Mouse (Mus musculus) E14TG2a.4 (cell line): Measurements from ENCODE around the gene Krit1.

Experiments used
- CTCF ChIP-seq: conservative IDR thresholded peaks from 2 replicates; pipeline ENCODE4 v1.5.1; 2014; ENCODE audit warnings: low read length
- NANOG ChIP-seq: IDR thresholded peaks from 2 replicates; pipeline ENCODE4 v1.6.1; 2014; ENCODE audit warnings: borderline replicate concordance, low read length, mixed read lengths

GRCm38 (mm10) chr5:3870161-3870560, 67.2 kb downstream of the Krit1 start:
- TF ChIP-seq CTCF (no peak), NANOG (no peak)
